Mouse (Mus musculus): ENCODE data around the gene Clic4. TPM values are rescaled to one million over a fixed set of nuclear protein-coding genes. Genes with fewer than 3 reads are reported as not detected.
"Not testable (repeated sequence)": the region's sequence is repeated elsewhere in the genome, so short reads cannot be mapped to it uniquely, and the experiment has no call there.

Clic4 gene
- total RNA-seq, 2 experiments from 2014 or later: 251 to 264 TPM

- intact Hi-C loops (cut with DNase I): no loop called here
- no peak for DNase-seq
Measured at GRCm38 (mm10) chr4:135296565-135296964, 24.0 kb upstream of the Clic4 start.

- intact Hi-C loops (cut with DNase I): no loop called here
- DNase-seq: no peak
Measured at GRCm38 (mm10) chr4:135293813-135294212, 21.2 kb upstream of the Clic4 start.

- intact Hi-C loops (cut with DNase I): no loop called here
- DNase-seq: peak in 1 of 2 experiments; percentile 47
Measured at GRCm38 (mm10) chr4:135292477-135293089, 20.0 kb upstream of the Clic4 start.

- intact Hi-C loops (cut with DNase I): no loop called here
- no peak for DNase-seq
Measured at GRCm38 (mm10) chr4:135291841-135292240, 19.2 kb upstream of the Clic4 start.

GRCm38 (mm10) chr4:135291199-135291598, 18.6 kb upstream of the Clic4 start:
- DNase-seq: no peak
- intact Hi-C loops (cut with DNase I): no loop called here

GRCm38 (mm10) chr4:135287975-135288374, 15.4 kb upstream of the Clic4 start:
- DNase-seq: no peak
- intact Hi-C loops (cut with DNase I): no loop called here

- intact Hi-C loops (cut with DNase I): no loop called here
- peak; percentile 54 to 58 for DNase-seq
Measured at GRCm38 (mm10) chr4:135286833-135287395, 14.3 kb upstream of the Clic4 start.

- no peak for DNase-seq
- intact Hi-C loops (cut with DNase I): no loop called here
Measured at GRCm38 (mm10) chr4:135286033-135286622, 13.5 kb upstream of the Clic4 start.

- intact Hi-C loops (cut with DNase I): no loop called here
- no peak for DNase-seq
Measured at GRCm38 (mm10) chr4:135285436-135285835, 12.8 kb upstream of the Clic4 start.

- intact Hi-C loops (cut with DNase I): no loop called here
- no peak for DNase-seq
Measured at GRCm38 (mm10) chr4:135283875-135284274, 11.3 kb upstream of the Clic4 start.

GRCm38 (mm10) chr4:135283417-135283816, 10.8 kb upstream of the Clic4 start:
- DNase-seq: no peak
- intact Hi-C loops (cut with DNase I): no loop called here

- DNase-seq: peak; percentile 66 to 71
- intact Hi-C loops (cut with DNase I): no loop called here
Measured at GRCm38 (mm10) chr4:135282651-135283290, 10.2 kb upstream of the Clic4 start.

GRCm38 (mm10) chr4:135280016-135280415, 7.4 kb upstream of the Clic4 start:
- intact Hi-C loops (cut with DNase I): not testable (repeated sequence)

GRCm38 (mm10) chr4:135276681-135277379, 4.2 kb upstream of the Clic4 start:
- intact Hi-C loops (cut with DNase I): no loop called here

More at GRCm38 (mm10) chr4:135280016-135280415, 7.4 kb upstream of the Clic4 start:
- not testable (repeated sequence) for DNase-seq

GRCm38 (mm10) chr4:135274761-135275160, 2.1 kb upstream of the Clic4 start:
- intact Hi-C loops (cut with DNase I): no loop called here
- no peak for DNase-seq

More at GRCm38 (mm10) chr4:135276681-135277379, 4.2 kb upstream of the Clic4 start:
- no peak for DNase-seq

GRCm38 (mm10) chr4:135273307-135273682, 681 bp upstream of the Clic4 start:
- intact Hi-C loops (cut with DNase I): no loop called here
- DNase-seq: no peak

- intact Hi-C loops (cut with DNase I): loop anchor here (1.0 to 2.0 kb wide), 3 partner anchors 17 to 45 kb away; no protein-coding TSS in a partner anchor
- peak; percentile 74 to 79 for DNase-seq
Measured at GRCm38 (mm10) chr4:135271881-135272616, 565 bp downstream of the Clic4 start.

GRCm38 (mm10) chr4:135271419-135271828, 1.2 kb downstream of the Clic4 start:
- peak; percentile 40 to 55 for DNase-seq
- intact Hi-C loops (cut with DNase I): loop anchor here (1.0 to 2.0 kb wide), 2 partner anchors 16 to 45 kb away; no protein-coding TSS in a partner anchor

GRCm38 (mm10) chr4:135270476-135270875, 2.1 kb downstream of the Clic4 start:
- intact Hi-C loops (cut with DNase I): loop anchor here (2.0 kb wide), 1 partner anchor 44 kb away; no protein-coding TSS in a partner anchor
- DNase-seq: no peak

Measured in heart, postnatal 14 days (tissue).